ENCODE assay signal across 8 mouse cellular contexts in genomic region chr8:84269950-84270773, GRCm38 (mm10). TPM values are rescaled to one million over a fixed set of nuclear protein-coding genes. Genes with fewer than 3 reads are reported as not detected.
DNase-seq lines count a peak whose midpoint lies in the region; ATAC-seq lines count a peak whose summit lies in the region.

Ccdc130 (minus strand) TSS chr8:84270380.

- H3K9ac ChIP-seq in heart, embryonic 13.5 days, result peak within 1 kb of the TSS; percentile 87
- peak within 1 kb of the TSS; percentile 81 for H3K9ac ChIP-seq in liver, embryonic 12.5 days
- peak within 1 kb of the TSS; percentile 62 for H3K9ac ChIP-seq in stomach, embryonic 15.5 days

- H3K27me3 ChIP-seq in heart, embryonic 13.5 days (replicated peaks), result peaks cover 3% of the 10 kb centered on the region; the same call in 1 of the 2 replicates
- H3K27me3 ChIP-seq in liver, embryonic 12.5 days (replicated peaks), result no peaks in the 10 kb centered on the region
- no peaks in the 10 kb centered on the region for H3K27me3 ChIP-seq in stomach, embryonic 15.5 days (replicated peaks)

- H3K36me3 ChIP-seq in heart, embryonic 13.5 days, result peaks cover 24% of the 10 kb centered on the region
- H3K36me3 ChIP-seq in liver, embryonic 12.5 days, result peaks cover 20% of the 10 kb centered on the region
- H3K36me3 ChIP-seq in stomach, embryonic 15.5 days, result 0 out of 2 replicates have a peak, but pooled peaks cover 7% of the 10 kb centered on the region

- H3K4me1 ChIP-seq in brown adipose tissue, adult 24 weeks (ENCODE audit: control insufficient read depth, insufficient read depth, insufficient read length, low read length), result peaks cover 3% of the 10 kb centered on the region; the same call in 1 of the 2 replicates
- peaks cover 8% of the 10 kb centered on the region for H3K4me1 ChIP-seq in heart, embryonic 13.5 days
- H3K4me1 ChIP-seq in liver, embryonic 12.5 days, result peaks cover 13% of the 10 kb centered on the region
- peaks cover 3% of the 10 kb centered on the region; the same call in 1 of the 2 replicates for H3K4me1 ChIP-seq in stomach, embryonic 15.5 days

- H3K27ac ChIP-seq in brown adipose tissue, adult 24 weeks (replicated peaks; ENCODE audit: low read depth, low read length), result peak within 1 kb of the TSS; percentile 85
- peak within 1 kb of the TSS; percentile 34 for H3K27ac ChIP-seq in heart, embryonic 13.5 days (replicated peaks)
- H3K27ac ChIP-seq in liver, embryonic 12.5 days, result peak within 1 kb of the TSS; percentile 77
- H3K27ac ChIP-seq in stomach, embryonic 15.5 days, result peak within 1 kb of the TSS; percentile 52; the same call in 1 of the 2 replicates

- under 1% methylated on average over 44 of the region's 44 CpGs for WGBS in heart, embryonic 13.5 days
- under 1% methylated on average over 44 of the region's 44 CpGs for WGBS in liver, embryonic 12.5 days (ENCODE audit: insufficient replicate concordance)
- WGBS in stomach, embryonic 15.5 days, result 1% methylated on average over 44 of the region's 44 CpGs

- DNase-seq in CD4-positive, CD25-positive, alpha-beta regulatory T cell, adult 2 months (ENCODE audit: low read depth, low spot score), result peak; percentile 100
- DNase-seq in fat pad, adult 2 months (ENCODE audit: extremely low read depth, low read depth, low spot score), result peak; percentile 96
- peak; percentile 100 for DNase-seq in kidney, postnatal 10 days
- peak; percentile 100 for DNase-seq in natural killer cell, adult 2 months (ENCODE audit: low spot score in 2 of 2)

- peak within 1 kb of the TSS; percentile 95 for H3K4me3 ChIP-seq in brown adipose tissue, adult 24 weeks (ENCODE audit: insufficient read depth, low read depth, low read length)
- H3K4me3 ChIP-seq in heart, embryonic 13.5 days, result peak within 1 kb of the TSS; percentile 78
- H3K4me3 ChIP-seq in liver, embryonic 12.5 days, result peak within 1 kb of the TSS; percentile 75
- H3K4me3 ChIP-seq in stomach, embryonic 15.5 days (replicated peaks), result peak within 1 kb of the TSS; percentile 74

- peak; percentile 100 for ATAC-seq in heart, embryonic 13.5 days (ENCODE audit: extremely low read depth, insufficient number of reproducible peaks, low FRiP score, low TSS enrichment)
- peak; percentile 99 for ATAC-seq in liver, embryonic 12.5 days
- ATAC-seq in stomach, embryonic 15.5 days (ENCODE audit: insufficient read depth, low FRiP score, low read depth), result peak; percentile 100

- peak within 1 kb of the TSS; percentile 85 for H3K4me2 ChIP-seq in heart, embryonic 13.5 days
- H3K4me2 ChIP-seq in liver, embryonic 12.5 days, result peak within 1 kb of the TSS; percentile 88
- H3K4me2 ChIP-seq in stomach, embryonic 15.5 days, result peak within 1 kb of the TSS; percentile 69

- H3K9me3 ChIP-seq in heart, embryonic 13.5 days, result no peaks in the 10 kb centered on the region
- no peaks in the 10 kb centered on the region for H3K9me3 ChIP-seq in liver, embryonic 12.5 days (replicated peaks)
- H3K9me3 ChIP-seq in stomach, embryonic 15.5 days, result no peaks in the 10 kb centered on the region

RNA-seq across cellular contexts. Expression of gene Ccdc130, which starts in this region (rescaled TPM):
- 6.9 and 8.5 TPM in 2 replicates for polyA plus RNA-seq in brown adipose tissue, adult 24 weeks (2012; ENCODE audit: insufficient read depth, insufficient read length, missing spikeins)
- polyA plus RNA-seq in heart, embryonic 13.5 days (2015; fragmentation: Nextera tagmentation; extraction: Ambion mirVana), result 11.3 and 16.9 TPM in 2 replicates
- polyA plus RNA-seq in liver, embryonic 12.5 days (2016; fragmentation: Nextera tagmentation; extraction: Ambion mirVana), result 9.5 and 10.4 TPM in 2 replicates
- 14.4 and 17.8 TPM in 2 replicates for polyA plus RNA-seq in stomach, embryonic 15.5 days (2015; fragmentation: Nextera tagmentation; extraction: Ambion mirVana)

Comparison
In these comparisons a context has a peak if more than half of its experiments do, and no peak if none do; other contexts are left out.
1. Peak in every context shown above with its lines: DNase-seq, ATAC-seq, H3K4me3 ChIP-seq and H3K27ac ChIP-seq.
2. H3K27ac ChIP-seq: peak in every context shown above with its lines; median percentile 85 in brown adipose tissue, adult 24 weeks; 77 in liver, embryonic 12.5 days; 52 in stomach, embryonic 15.5 days; 34 in heart, embryonic 13.5 days.